Comparison of ENCODE assay signal across 12 mouse cellular contexts in genomic region chr16:18380495-18381063, GRCm38 (mm10). TPM values are rescaled to one million over a fixed set of nuclear protein-coding genes. Genes with fewer than 3 reads are reported as not detected.
A peak's percentile ranks its signal among the peaks of the same experiment; 100 is the strongest.
DNase-seq lines count a peak whose midpoint lies in the region; ATAC-seq lines count a peak whose summit lies in the region.
"Had no signal": no experiment of that assay in that cellular context is flagged by ENCODE, and none has a peak within 500 bp of the region (broad histone marks: within the 10 kb centered on the region; RNA-seq: fewer than 3 reads in every experiment).

No protein-coding gene starts in this region.

- peak overlapping the region; percentile 92 for H3K27ac ChIP-seq in midbrain, embryonic 12.5 days (replicated peaks)
- no peak overlapping the region for H3K27ac ChIP-seq in kidney, embryonic 14.5 days (ENCODE audit: low read depth, low read length)
- H3K27ac ChIP-seq: embryonic facial prominence, embryonic 15.5 days; macrophage had no signal

- no peaks in the 10 kb centered on the region for H3K9me3 ChIP-seq in midbrain, embryonic 12.5 days
- H3K9me3 ChIP-seq in kidney, embryonic 14.5 days (ENCODE audit: control insufficient read depth, low read length) = no peaks in the 10 kb centered on the region
- H3K9me3 ChIP-seq: embryonic facial prominence, embryonic 15.5 days; G1E had no signal

- peak; percentile 38 for DNase-seq in brain, adult 2 months (ENCODE audit: low read depth, low spot score)
- DNase-seq in embryo, embryonic 10 days (ENCODE audit: low spot score) = peak; percentile 85
- DNase-seq in forelimb bud, embryonic 11.5 days (ENCODE audit: low read depth, low spot score) = peak; percentile 37
- no peak for DNase-seq in urinary bladder, adult 2 months (ENCODE audit: low spot score)
- no peak for DNase-seq in adrenal gland, adult (ENCODE audit: inconsistent age in 2 of 2, low spot score in 1 of 2)
- DNase-seq: adrenal gland, postnatal 25 days had no signal

- H3K4me2 ChIP-seq in midbrain, embryonic 12.5 days (replicated peaks) = 0 out of 2 replicates have a peak overlapping the region, but pooled peaks have one; percentile 6
- no peak overlapping the region for H3K4me2 ChIP-seq in kidney, embryonic 14.5 days (replicated peaks; ENCODE audit: low read depth, low read length)
- H3K4me2 ChIP-seq: embryonic facial prominence, embryonic 15.5 days had no signal

- H3K4me3 ChIP-seq in midbrain, embryonic 12.5 days = no peak overlapping the region
- no peak overlapping the region for H3K4me3 ChIP-seq in kidney, embryonic 14.5 days (ENCODE audit: low read length)
- H3K4me3 ChIP-seq: embryonic facial prominence, embryonic 15.5 days had no signal

- ATAC-seq in midbrain, embryonic 12.5 days (ENCODE audit: low FRiP score, low read depth) = peak; percentile 86
- no peak for ATAC-seq in activated CD4-positive, CD25-positive, alpha-beta regulatory T cell, adult 4 months
- ATAC-seq in kidney, embryonic 14.5 days (ENCODE audit: low FRiP score, low TSS enrichment) = no peak

- no peak overlapping the region for H3K9ac ChIP-seq in midbrain, embryonic 12.5 days (replicated peaks)
- H3K9ac ChIP-seq in kidney, embryonic 14.5 days (ENCODE audit: low read depth, low read length) = no peak overlapping the region
- H3K9ac ChIP-seq: embryonic facial prominence, embryonic 15.5 days had no signal

- 9% methylated on average over 6 of the region's 6 CpGs for WGBS in midbrain, embryonic 12.5 days
- 39% methylated on average over 6 of the region's 6 CpGs for WGBS in kidney, embryonic 14.5 days

- H3K36me3 ChIP-seq in midbrain, embryonic 12.5 days = no peaks in the 10 kb centered on the region
- no peaks in the 10 kb centered on the region for H3K36me3 ChIP-seq in kidney, embryonic 14.5 days (ENCODE audit: control insufficient read depth, insufficient read depth, low read length)
- H3K36me3 ChIP-seq: embryonic facial prominence, embryonic 15.5 days; G1E had no signal

- peaks cover 78% of the 10 kb centered on the region for H3K4me1 ChIP-seq in midbrain, embryonic 12.5 days
- H3K4me1 ChIP-seq in kidney, embryonic 14.5 days (ENCODE audit: control insufficient read depth, insufficient read depth, low read length) = peaks cover 19% of the 10 kb centered on the region

- no peaks in the 10 kb centered on the region for H3K27me3 ChIP-seq in midbrain, embryonic 12.5 days
- H3K27me3 ChIP-seq in kidney, embryonic 14.5 days (ENCODE audit: control insufficient read depth, insufficient read depth, low read length) = no peaks in the 10 kb centered on the region
- H3K27me3 ChIP-seq: embryonic facial prominence, embryonic 15.5 days had no signal

RNA-seq across cellular contexts. Expression of gene Arvcf, which starts 32.6 kb away (rescaled TPM):
- 129 and 134 TPM in 2 replicates for polyA plus RNA-seq in midbrain, embryonic 12.5 days (2016; fragmentation: Nextera tagmentation; extraction: Ambion mirVana)
- polyA plus RNA-seq in activated CD4-positive, CD25-positive, alpha-beta regulatory T cell, adult 4 months (2017; shearing (Covaris generic)) = under 1 TPM; 0.51 to 0.93 TPM
- polyA plus RNA-seq in urinary bladder, adult 2 months (2012; rRNA removed) = 15.6 and 17.3 TPM in 2 replicates
- 16.3 and 27.0 TPM in 2 replicates for polyA plus RNA-seq in kidney, embryonic 14.5 days (2014; fragmentation: Nextera tagmentation; extraction: Ambion mirVana)

RNA-seq across cellular contexts. Expression of gene Tango2, which starts 32.7 kb away (rescaled TPM):
- polyA plus RNA-seq in midbrain, embryonic 12.5 days (2016; fragmentation: Nextera tagmentation; extraction: Ambion mirVana) = 48.2 and 49.7 TPM in 2 replicates
- polyA plus RNA-seq in activated CD4-positive, CD25-positive, alpha-beta regulatory T cell, adult 4 months (2017; shearing (Covaris generic)) = 10 to 100 TPM; 55.4 to 58.0 TPM
- 36.6 and 43.0 TPM in 2 replicates for polyA plus RNA-seq in urinary bladder, adult 2 months (2012; rRNA removed)
- polyA plus RNA-seq in kidney, embryonic 14.5 days (2014; fragmentation: Nextera tagmentation; extraction: Ambion mirVana) = 19.8 and 20.0 TPM in 2 replicates

RNA-seq across cellular contexts. Expression of gene Txnrd2, which starts 45.6 kb away (rescaled TPM):
- 22.5 and 23.8 TPM in 2 replicates for polyA plus RNA-seq in midbrain, embryonic 12.5 days (2016; fragmentation: Nextera tagmentation; extraction: Ambion mirVana)
- 10 to 100 TPM; 16.2 to 21.6 TPM for polyA plus RNA-seq in activated CD4-positive, CD25-positive, alpha-beta regulatory T cell, adult 4 months (2017; shearing (Covaris generic))
- polyA plus RNA-seq in urinary bladder, adult 2 months (2012; rRNA removed) = 16.5 and 21.5 TPM in 2 replicates
- polyA plus RNA-seq in kidney, embryonic 14.5 days (2014; fragmentation: Nextera tagmentation; extraction: Ambion mirVana) = 21.9 and 23.6 TPM in 2 replicates

RNA-seq across cellular contexts. Expression of gene Comt, which starts 46.1 kb away (rescaled TPM):
- polyA plus RNA-seq in midbrain, embryonic 12.5 days (2016; fragmentation: Nextera tagmentation; extraction: Ambion mirVana) = 54.9 and 60.1 TPM in 2 replicates
- polyA plus RNA-seq in activated CD4-positive, CD25-positive, alpha-beta regulatory T cell, adult 4 months (2017; shearing (Covaris generic)) = 10 to 100 TPM; 45.6 to 60.6 TPM
- polyA plus RNA-seq in urinary bladder, adult 2 months (2012; rRNA removed) = 169 and 205 TPM in 2 replicates
- polyA plus RNA-seq in kidney, embryonic 14.5 days (2014; fragmentation: Nextera tagmentation; extraction: Ambion mirVana) = 78.7 and 89.0 TPM in 2 replicates

Comparison
In these comparisons a context has a peak if more than half of its experiments do, and no peak if none do; other contexts are left out.
1. DNase-seq: peak in brain, adult 2 months (single experiment), embryo, embryonic 10 days (single experiment) and forelimb bud, embryonic 11.5 days (single experiment); none in urinary bladder, adult 2 months (single experiment) and adrenal gland, adult (0 of 2).